Mouse (Mus musculus): ENCODE results near the gene Numa1.
"Not testable (repeated sequence)": the region's sequence is repeated elsewhere in the genome, so short reads cannot be mapped to it uniquely, and the experiment has no call there.

Gene Numa1

GRCm38 (mm10) chr7:101982735-101983134, 48.8 kb downstream of the Numa1 start:
- DNase-seq (ENCODE audit: low read depth, low spot score), result no peak

GRCm38 (mm10) chr7:101985081-101985480, 51.2 kb downstream of the Numa1 start:
- DNase-seq (ENCODE audit: low read depth, low spot score), result no peak

- no peak for DNase-seq (ENCODE audit: low read depth, low spot score)
Measured at GRCm38 (mm10) chr7:101994241-101994640, 60.3 kb downstream of the Numa1 start.

GRCm38 (mm10) chr7:101998194-101998927, 64.5 kb downstream of the Numa1 start:
- DNase-seq (ENCODE audit: low read depth, low spot score), result peak; percentile 18

GRCm38 (mm10) chr7:101999461-102000151, 65.7 kb downstream of the Numa1 start:
- DNase-seq (ENCODE audit: low read depth, low spot score), result no peak

- DNase-seq (ENCODE audit: low read depth, low spot score), result no peak
Measured at GRCm38 (mm10) chr7:102000296-102000695, 66.4 kb downstream of the Numa1 start.

GRCm38 (mm10) chr7:102000921-102001630, 67.2 kb downstream of the Numa1 start:
- no peak for DNase-seq (ENCODE audit: low read depth, low spot score)

- DNase-seq (ENCODE audit: low read depth, low spot score), result no peak
Measured at GRCm38 (mm10) chr7:102006520-102006919, 72.6 kb downstream of the Numa1 start.

GRCm38 (mm10) chr7:102011855-102012254, 77.9 kb downstream of the Numa1 start:
- DNase-seq (ENCODE audit: low read depth, low spot score), result no peak

- DNase-seq (ENCODE audit: low read depth, low spot score), result no peak
Measured at GRCm38 (mm10) chr7:102013416-102013815, 79.5 kb downstream of the Numa1 start.

- DNase-seq (ENCODE audit: low read depth, low spot score), result no peak
Measured at GRCm38 (mm10) chr7:102014995-102015394, 81.1 kb downstream of the Numa1 start.

- no peak for DNase-seq (ENCODE audit: low read depth, low spot score)
Measured at GRCm38 (mm10) chr7:102016936-102017335, 83.0 kb downstream of the Numa1 start.

GRCm38 (mm10) chr7:102017452-102017851, 83.5 kb downstream of the Numa1 start:
- no peak for DNase-seq (ENCODE audit: low read depth, low spot score)

- DNase-seq (ENCODE audit: low read depth, low spot score), result no peak
Measured at GRCm38 (mm10) chr7:102018034-102018433, 84.1 kb downstream of the Numa1 start.

- no peak for DNase-seq (ENCODE audit: low read depth, low spot score)
Measured at GRCm38 (mm10) chr7:102018590-102018989, 84.7 kb downstream of the Numa1 start, which contains the start of gene Il18bp. TSS of gene Il18bp (minus strand) at chr7:102018690.

- DNase-seq (ENCODE audit: low read depth, low spot score), result no peak
Measured at GRCm38 (mm10) chr7:102019362-102019761, 85.5 kb downstream of the Numa1 start.

GRCm38 (mm10) chr7:102020934-102021333, 87.0 kb downstream of the Numa1 start:
- not testable (repeated sequence) for DNase-seq (ENCODE audit: low read depth, low spot score)

- no peak for DNase-seq (ENCODE audit: low read depth, low spot score)
Measured at GRCm38 (mm10) chr7:102023821-102024220, 89.9 kb downstream of the Numa1 start.

GRCm38 (mm10) chr7:102025187-102026119, 91.5 kb downstream of the Numa1 start:
- DNase-seq (ENCODE audit: low read depth, low spot score), result no peak

- DNase-seq (ENCODE audit: low read depth, low spot score), result no peak
Measured at GRCm38 (mm10) chr7:102034904-102035303, 101.0 kb downstream of the Numa1 start.

- DNase-seq (ENCODE audit: low read depth, low spot score), result no peak
Measured at GRCm38 (mm10) chr7:102035534-102035933, 101.6 kb downstream of the Numa1 start.
